Mouse (Mus musculus): Measurements from ENCODE around the gene Zdhhc19.

GRCm38 (mm10) chr16:32469404-32470105, 26.5 kb upstream of the Zdhhc19 start:
- TF ChIP-seq CTCF (IDR thresholded peaks at IDR 0.05; ENCODE audit: low read depth, low read length): no peak
- TF ChIP-seq POLR2A (IDR thresholded peaks at IDR 0.05; ENCODE audit: insufficient read depth, low read length): no peak
